Mouse (Mus musculus) kidney, postnatal 14 days (tissue): Measurements from ENCODE around the gene Vwa1.
"Not testable (repeated sequence)": the region's sequence is repeated elsewhere in the genome, so short reads cannot be mapped to it uniquely, and the experiment has no call there.

Experiments used
- DNase-seq: peaks from one replicate; pipeline ENCODE4 v3.0.0; 2022; ENCODE audit warnings: mixed read lengths

The Vwa1 gene

GRCm38 (mm10) chr4:155744474-155744873 is 30.0 kb downstream of the Vwa1 start:
- DNase-seq: no peak

- DNase-seq: no peak
These were observed 31.8 kb downstream of the Vwa1 start for GRCm38 (mm10) chr4:155742684-155743083.

- not testable (repeated sequence) for DNase-seq
These were observed 33.8 kb downstream of the Vwa1 start for GRCm38 (mm10) chr4:155740681-155741080.

GRCm38 (mm10) chr4:155739741-155740636 is 34.5 kb downstream of the Vwa1 start:
- DNase-seq: no peak

- no peak for DNase-seq
These were observed 35.3 kb downstream of the Vwa1 start for GRCm38 (mm10) chr4:155739152-155739551.

GRCm38 (mm10) chr4:155738262-155738661 is 36.2 kb downstream of the Vwa1 start:
- DNase-seq: no peak

- DNase-seq: no peak
These were observed 38.1 kb downstream of the Vwa1 start for GRCm38 (mm10) chr4:155736421-155736820.

- no peak for DNase-seq
These were observed 38.7 kb downstream of the Vwa1 start for GRCm38 (mm10) chr4:155735788-155736187.

GRCm38 (mm10) chr4:155734951-155735702 is 39.4 kb downstream of the Vwa1 start:
- peak; percentile 60 for DNase-seq

GRCm38 (mm10) chr4:155734350-155734941 is 40.1 kb downstream of the Vwa1 start, which contains the start of gene Tmem240:
Gene Tmem240, plus strand, starts transcription at chr4:155734800.
- peak; percentile 92 for DNase-seq

GRCm38 (mm10) chr4:155733267-155733666 is 41.2 kb downstream of the Vwa1 start:
- no peak for DNase-seq

- DNase-seq: no peak
These were observed 46.5 kb downstream of the Vwa1 start for GRCm38 (mm10) chr4:155727993-155728392.

GRCm38 (mm10) chr4:155721668-155722083 is 52.8 kb downstream of the Vwa1 start:
- peak; percentile 36 for DNase-seq
